Mouse (Mus musculus) MEL (cell line): ENCODE measurements around the gene Dus1l. TPM values are rescaled to one million over a fixed set of nuclear protein-coding genes. Genes with fewer than 3 reads are reported as not detected.
A peak's percentile ranks its signal among the peaks of the same experiment; 100 is the strongest.

Source experiments
- DNase-seq: peaks from one replicate; pipeline ENCODE4 v3.0.0; 2011; ENCODE audit warnings: low read depth, low spot score
- H3K27ac ChIP-seq: 2 replicates; pipeline ENCODE4 v1.5.1; 2012; ENCODE audit warnings: low read depth, mild to moderate bottlenecking, control low read depth, low read length, moderate library complexity; ENCODE audit not compliant: control insufficient read depth
- H3K27me3 ChIP-seq, 2 experiments: fragments of 150-350 bp in 1 of 2; sonication (generic) in 1 of 2; 2 replicates each; pipeline ENCODE4 v1.6.1; 2012; ENCODE audit warnings: low read length in 2 of 2, mild to moderate bottlenecking in 2 of 2, improper control_type of control experiment in 1 of 2, moderate library complexity in 1 of 2; ENCODE audit not compliant: insufficient read depth in 2 of 2, control insufficient read depth in 1 of 2
- H3K36me3 ChIP-seq, 2 experiments: 2 replicates each; pipeline ENCODE4 v1.6.1; 2012 to 2014; ENCODE audit warnings: low read length in 2 of 2, improper control_type of control experiment in 1 of 2, inconsistent platforms in 1 of 2, mild to moderate bottlenecking in 1 of 2; ENCODE audit not compliant: insufficient read depth in 2 of 2, control insufficient read depth in 1 of 2
- H3K4me1 ChIP-seq, 2 experiments: fragments of 150-350 bp in 1 of 2; sonication (generic) in 1 of 2; 2 replicates each; pipeline ENCODE4 v1.6.1; 2012; ENCODE audit warnings: low read length in 2 of 2, improper control_type of control experiment in 1 of 2, mild to moderate bottlenecking in 1 of 2; ENCODE audit not compliant: insufficient read depth in 2 of 2, control insufficient read depth in 1 of 2
- H3K4me3 ChIP-seq, 2 experiments: fragments of 150-350 bp in 1 of 2; sonication (generic) in 1 of 2; 2 replicates each; pipeline ENCODE4 v1.5.1; 2012; ENCODE audit warnings: low read depth in 2 of 2, low read length in 2 of 2, mild to moderate bottlenecking in 2 of 2, moderate library complexity in 2 of 2, control low read depth in 1 of 2, improper control_type of control experiment in 1 of 2; ENCODE audit not compliant: control insufficient read depth in 1 of 2, insufficient read depth in 1 of 2
- H3K79me2 ChIP-seq: 2 replicates; pipeline ENCODE4 v1.6.1; 2012; ENCODE audit warnings: mild to moderate bottlenecking, low read length, moderate library complexity; ENCODE audit not compliant: control insufficient read depth, poor library complexity, insufficient read depth
- H3K9ac ChIP-seq: 2 replicates; pipeline ENCODE4 v1.6.1; 2012; ENCODE audit warnings: low read depth, mild to moderate bottlenecking, control low read depth, low read length, moderate library complexity; ENCODE audit not compliant: control insufficient read depth, poor library complexity, severe bottlenecking
- H3K9me3 ChIP-seq: fragments of 150-350 bp; sonication (generic); replicated peaks from 2 replicates; pipeline ENCODE4 v1.6.1; 2012; ENCODE audit warnings: mild to moderate bottlenecking, low read length, improper control_type of control experiment, moderate library complexity; ENCODE audit not compliant: insufficient read depth
- CHD1 ChIP-seq: IDR thresholded peaks from 2 replicates; pipeline ENCODE4 v1.6.1; 2012; ENCODE audit warnings: low read depth, mild to moderate bottlenecking, inconsistent platforms, low read length, improper control_type of control experiment
- CHD2 ChIP-seq: IDR thresholded peaks from 2 replicates; pipeline ENCODE4 v1.6.1; 2011; ENCODE audit warnings: low read length, improper control_type of control experiment
- CTCF ChIP-seq, 3 experiments: IDR thresholded peaks in 2 of 3; conservative IDR thresholded peaks in 1 of 3; 2 replicates each; pipeline ENCODE4 v1.5.1; 2011 to 2012; ENCODE audit warnings: low read length in 3 of 3, low read depth in 2 of 3, mild to moderate bottlenecking in 2 of 3, improper control_type of control experiment in 1 of 3, inconsistent platforms in 1 of 3, mixed read lengths in 1 of 3, moderate library complexity in 1 of 3; ENCODE audit not compliant: control insufficient read depth in 1 of 3, insufficient read depth in 1 of 3, poor library complexity in 1 of 3, severe bottlenecking in 1 of 3
- ELF1 ChIP-seq: IDR thresholded peaks from 2 replicates; pipeline ENCODE4 v1.6.1; 2014; ENCODE audit warnings: low read depth, mild to moderate bottlenecking, inconsistent platforms, low read length, improper control_type of control experiment, moderate library complexity
- ETS1 ChIP-seq: IDR thresholded peaks from 2 replicates; pipeline ENCODE4 v1.6.1; 2012; ENCODE audit warnings: low read depth, mild to moderate bottlenecking, inconsistent platforms, low read length, improper control_type of control experiment, moderate library complexity
- GABPA ChIP-seq: IDR thresholded peaks from 2 replicates; pipeline ENCODE4 v1.6.1; 2012; ENCODE audit warnings: low read depth, mild to moderate bottlenecking, inconsistent platforms, low read length, improper control_type of control experiment, moderate library complexity
- MAFK ChIP-seq: IDR thresholded peaks from 2 replicates; pipeline ENCODE4 v1.6.1; 2011; ENCODE audit warnings: low read depth, mild to moderate bottlenecking, low read length, improper control_type of control experiment, borderline replicate concordance
- MEF2A ChIP-seq: IDR thresholded peaks from 2 replicates; pipeline ENCODE4 v1.6.1; 2014; ENCODE audit warnings: low read depth, mild to moderate bottlenecking, inconsistent platforms, low read length, improper control_type of control experiment; ENCODE audit not compliant: poor library complexity, insufficient replicate concordance, severe bottlenecking; ENCODE audit errors: extremely low read depth
- MXI1 ChIP-seq: IDR thresholded peaks from 2 replicates; pipeline ENCODE4 v1.6.1; 2011; ENCODE audit warnings: mild to moderate bottlenecking, low read depth, low read length, improper control_type of control experiment
- MYC ChIP-seq: IDR thresholded peaks from 2 replicates; pipeline ENCODE4 v1.6.1; 2011; ENCODE audit warnings: low read depth, mild to moderate bottlenecking, low read length, improper control_type of control experiment, moderate library complexity
- NELFE ChIP-seq: IDR thresholded peaks from 2 replicates; pipeline ENCODE4 v1.6.1; 2011; ENCODE audit warnings: low read depth, low read length, improper control_type of control experiment
- NRF1 ChIP-seq: IDR thresholded peaks from 2 replicates; pipeline ENCODE4 v1.6.1; 2014; ENCODE audit warnings: low read depth, mild to moderate bottlenecking, inconsistent platforms, low read length, improper control_type of control experiment, moderate library complexity; ENCODE audit not compliant: poor library complexity, insufficient read depth, severe bottlenecking
- POLR2A ChIP-seq, 2 experiments: IDR thresholded peaks; 2 replicates each; pipeline ENCODE4 v1.6.1; 2011 to 2012; ENCODE audit warnings: low read length in 2 of 2, mild to moderate bottlenecking in 2 of 2, control low read depth in 1 of 2, improper control_type of control experiment in 1 of 2, low read depth in 1 of 2, moderate library complexity in 1 of 2; ENCODE audit not compliant: control insufficient read depth in 1 of 2, insufficient read depth in 1 of 2, poor library complexity in 1 of 2
- POLR2AphosphoS2 ChIP-seq: IDR thresholded peaks from 2 replicates; pipeline ENCODE4 v1.6.1; 2011; ENCODE audit warnings: low read length, improper control_type of control experiment
- POLR2AphosphoS5 ChIP-seq: IDR thresholded peaks from 2 replicates; pipeline ENCODE4 v1.6.1; 2012; ENCODE audit warnings: low read depth, borderline replicate concordance, mild to moderate bottlenecking, inconsistent platforms, low read length, moderate library complexity, mixed read lengths
- RAD21 ChIP-seq: IDR thresholded peaks from 2 replicates; pipeline ENCODE4 v1.6.1; 2011; ENCODE audit warnings: mild to moderate bottlenecking, low read depth, low read length, improper control_type of control experiment
- RCOR1 ChIP-seq: IDR thresholded peaks from 2 replicates; pipeline ENCODE4 v1.6.1; 2012; ENCODE audit warnings: low read depth, mild to moderate bottlenecking, inconsistent platforms, low read length, improper control_type of control experiment
- SMC3 ChIP-seq: IDR thresholded peaks from 2 replicates; pipeline ENCODE4 v1.6.1; 2011; ENCODE audit warnings: low read depth, low read length, improper control_type of control experiment
- TAL1 ChIP-seq: IDR thresholded peaks from 2 replicates; pipeline ENCODE4 v1.6.1; 2012; ENCODE audit warnings: mild to moderate bottlenecking, inconsistent platforms, low read length, moderate library complexity, mixed read lengths
- TBP ChIP-seq: IDR thresholded peaks from 2 replicates; pipeline ENCODE4 v1.8.0; 2011; ENCODE audit warnings: low read depth, low read length, improper control_type of control experiment
- TCF12 ChIP-seq: IDR thresholded peaks from 2 replicates; pipeline ENCODE4 v1.6.1; 2014; ENCODE audit warnings: low read depth, mild to moderate bottlenecking, inconsistent platforms, low read length, improper control_type of control experiment, moderate library complexity
- UBTF ChIP-seq: IDR thresholded peaks from 2 replicates; pipeline ENCODE4 v1.6.1; 2012; ENCODE audit warnings: low read depth, mild to moderate bottlenecking, inconsistent platforms, low read length, improper control_type of control experiment, moderate library complexity, borderline replicate concordance; ENCODE audit not compliant: insufficient read depth
- USF1 ChIP-seq: IDR thresholded peaks from 2 replicates; pipeline ENCODE4 v1.6.1; 2014; ENCODE audit warnings: low read depth, mild to moderate bottlenecking, inconsistent platforms, low read length, improper control_type of control experiment, moderate library complexity
- ZC3H11A ChIP-seq: IDR thresholded peaks from 2 replicates; pipeline ENCODE4 v1.6.1; 2012; ENCODE audit warnings: low read depth, mild to moderate bottlenecking, inconsistent platforms, low read length, improper control_type of control experiment
- ZKSCAN1 ChIP-seq: IDR thresholded peaks from 2 replicates; pipeline ENCODE4 v1.6.1; 2012; ENCODE audit warnings: low read depth, mild to moderate bottlenecking, inconsistent platforms, low read length, improper control_type of control experiment, moderate library complexity
- ZMIZ1 ChIP-seq: IDR thresholded peaks from 2 replicates; pipeline ENCODE4 v1.6.1; 2012; ENCODE audit warnings: low read depth, mild to moderate bottlenecking, inconsistent platforms, low read length, improper control_type of control experiment, moderate library complexity
- ZNF384 ChIP-seq: IDR thresholded peaks from 2 replicates; pipeline ENCODE4 v1.6.1; 2012; ENCODE audit warnings: low read depth, mild to moderate bottlenecking, inconsistent platforms, low read length, improper control_type of control experiment
- polyA plus RNA-seq, 2 experiments: library from polyadenylated mRNA; stranded (reverse) in 1 of 2; unstranded in 1 of 2; fragments of >175 nt in 1 of 2; fragments of >200 nt in 1 of 2; gene quantifications; 2 replicates each; pipeline versions ENCODE4 v1.2.1 to v1.2.4; 2012; ENCODE audit warnings: low replicate concordance in 2 of 2, low read depth in 1 of 2; ENCODE audit not compliant: insufficient read length in 2 of 2, insufficient read depth in 1 of 2, missing spikeins in 1 of 2
- total RNA-seq: library from RNA; depleted of rRNA; stranded (reverse); fragments of 300-350 nt; gene quantifications from 2 replicates; pipeline ENCODE4 v1.2.3, GENCODE M21; 2012

Gene Dus1l
- total and polyA plus RNA-seq, 3 experiments: 171 to 203 TPM; not detected in 1

DNA sequence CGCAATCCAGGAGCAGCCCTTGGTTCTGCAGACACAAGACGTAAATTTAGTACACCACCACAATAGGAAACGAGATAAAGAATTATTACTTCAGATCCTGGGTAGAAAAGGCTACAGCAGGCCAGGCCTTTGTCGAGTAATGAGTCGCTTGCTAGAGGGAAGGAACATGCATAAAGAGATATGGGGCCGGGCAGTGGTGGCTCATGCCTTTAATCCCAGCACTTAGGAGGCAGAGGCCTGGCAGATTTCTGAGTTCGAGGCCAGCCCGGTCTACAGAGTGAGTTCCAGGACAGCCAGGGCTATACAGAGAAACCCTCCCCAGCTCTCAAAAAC is 377 bp upstream of the Dus1l start:
- Histone ChIP-seq H3K36me3 (peaks cover 0 to 17% of the 10 kb centered on the region in 2 experiments; a peak in 3 of 4 replicates), H3K9ac (peak overlapping the region; percentile 83), H3K27me3 (no peaks in the 10 kb centered on the region), H3K4me3 (peak overlapping the region; percentile 38 to 87), H3K9me3 (no peaks in the 10 kb centered on the region), H3K79me2 (peaks cover 20% of the 10 kb centered on the region), H3K4me1 (peaks cover 8 to 19% of the 10 kb centered on the region in 2 experiments), H3K27ac (peak overlapping the region; percentile 96)
- TF ChIP-seq TCF12 (no peak), GABPA (no peak), NRF1 (no peak), POLR2AphosphoS5 (no peak), MXI1 (peak; percentile 64), RCOR1 (no peak), TBP (peak; percentile 99), CHD2 (no peak), TAL1 (no peak), ZMIZ1 (no peak), CTCF (IDR thresholded peaks at IDR 0.05 in 2 of 3, conservative IDR thresholded peaks at IDR 0.05 in 1 of 3; ENCODE audit: control insufficient read depth in 1 of 3, insufficient read depth in 1 of 3, low read depth in 2 of 3, low read length in 3 of 3, poor library complexity in 1 of 3, severe bottlenecking in 1 of 3) (no peak), ZNF384 (no peak), SMC3 (peak; percentile 30), POLR2AphosphoS2 (no peak), MYC (0 out of 2 replicates have a peak, but pooled peaks have one; percentile 5), UBTF (no peak), ETS1 (0 out of 2 replicates have a peak, but pooled peaks have one; percentile 35), CHD1 (no peak), ZKSCAN1 (no peak), ZC3H11A (no peak), NELFE (no peak), MEF2A (peak; percentile 85; the same call in 1 of the 2 replicates), POLR2A (IDR thresholded peaks at IDR 0.05; ENCODE audit: control insufficient read depth in 1 of 2, insufficient read depth in 1 of 2, low read depth in 1 of 2, low read length in 2 of 2, poor library complexity in 1 of 2) (no peak)
- DNase-seq: no peak

DNA sequence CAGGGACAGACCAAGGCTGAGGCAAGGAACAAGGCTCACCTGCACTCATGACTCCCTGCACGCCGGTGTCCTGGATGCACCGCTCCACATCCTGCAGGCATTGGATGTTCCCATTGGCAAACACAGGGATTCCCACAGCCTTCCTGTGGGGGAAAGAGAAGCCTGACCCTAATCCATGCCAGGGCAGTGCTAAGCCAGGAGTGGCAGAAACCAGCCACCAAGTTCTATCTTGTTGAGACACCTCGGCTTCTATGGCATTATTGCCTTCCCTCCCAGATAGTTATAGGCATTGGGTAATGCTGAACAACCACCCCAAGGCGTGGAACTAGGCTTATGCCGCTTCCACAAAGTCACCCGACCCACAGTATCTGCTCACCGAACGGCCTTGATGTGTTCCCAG is 3.6 kb downstream of the Dus1l start:
- Histone ChIP-seq H3K79me2 (peaks cover 20% of the 10 kb centered on the region), H3K27me3 (no peaks in the 10 kb centered on the region), H3K4me3 (no peak overlapping the region), H3K27ac (no peak overlapping the region), H3K4me1 (peaks cover 5 to 14% of the 10 kb centered on the region in 2 experiments; a peak in 3 of 4 replicates), H3K9me3 (no peaks in the 10 kb centered on the region), H3K9ac (no peak overlapping the region), H3K36me3 (peaks cover 7 to 12% of the 10 kb centered on the region in 2 experiments)
- TF ChIP-seq ZNF384: no peak
- no peak for TF ChIP-seq ZMIZ1
- no peak for TF ChIP-seq MAFK
- no peak for TF ChIP-seq TAL1
- no peak for TF ChIP-seq USF1
- no peak for TF ChIP-seq UBTF
- TF ChIP-seq MXI1: no peak
- TF ChIP-seq RAD21: no peak
- no peak for TF ChIP-seq ELF1
- no peak for TF ChIP-seq ETS1
- no peak; a peak in 1 of 4 replicates for TF ChIP-seq POLR2A (IDR thresholded peaks at IDR 0.05; ENCODE audit: control insufficient read depth in 1 of 2, insufficient read depth in 1 of 2, low read depth in 1 of 2, low read length in 2 of 2, poor library complexity in 1 of 2)
- no peak for DNase-seq
